Mouse (Mus musculus) MEL (cell line): ENCODE measurements around the gene Fam160a1.

ENCODE experiments used
- CHD2 ChIP-seq: IDR thresholded peaks from 2 replicates; pipeline ENCODE4 v1.6.1; 2011; ENCODE audit warnings: low read length, improper control_type of control experiment
- CTCF ChIP-seq, 3 experiments: IDR thresholded peaks in 2 of 3; conservative IDR thresholded peaks in 1 of 3; 2 replicates each; pipeline ENCODE4 v1.5.1; 2011 to 2012; ENCODE audit warnings: low read length in 3 of 3, low read depth in 2 of 3, mild to moderate bottlenecking in 2 of 3, improper control_type of control experiment in 1 of 3, inconsistent platforms in 1 of 3, mixed read lengths in 1 of 3, moderate library complexity in 1 of 3; ENCODE audit not compliant: control insufficient read depth in 1 of 3, insufficient read depth in 1 of 3, poor library complexity in 1 of 3, severe bottlenecking in 1 of 3
- MAZ ChIP-seq: IDR thresholded peaks from 2 replicates; pipeline ENCODE4 v1.6.1; 2012; ENCODE audit warnings: low read depth, mild to moderate bottlenecking, inconsistent platforms, low read length, improper control_type of control experiment
- NELFE ChIP-seq: IDR thresholded peaks from 2 replicates; pipeline ENCODE4 v1.6.1; 2011; ENCODE audit warnings: low read depth, low read length, improper control_type of control experiment
- POLR2A ChIP-seq, 2 experiments: IDR thresholded peaks; 2 replicates each; pipeline ENCODE4 v1.6.1; 2011 to 2012; ENCODE audit warnings: low read length in 2 of 2, mild to moderate bottlenecking in 2 of 2, control low read depth in 1 of 2, improper control_type of control experiment in 1 of 2, low read depth in 1 of 2, moderate library complexity in 1 of 2; ENCODE audit not compliant: control insufficient read depth in 1 of 2, insufficient read depth in 1 of 2, poor library complexity in 1 of 2
- POLR2AphosphoS2 ChIP-seq: IDR thresholded peaks from 2 replicates; pipeline ENCODE4 v1.6.1; 2011; ENCODE audit warnings: low read length, improper control_type of control experiment
- SMC3 ChIP-seq: IDR thresholded peaks from 2 replicates; pipeline ENCODE4 v1.6.1; 2011; ENCODE audit warnings: low read depth, low read length, improper control_type of control experiment
- UBTF ChIP-seq: IDR thresholded peaks from 2 replicates; pipeline ENCODE4 v1.6.1; 2012; ENCODE audit warnings: low read depth, mild to moderate bottlenecking, inconsistent platforms, low read length, improper control_type of control experiment, moderate library complexity, borderline replicate concordance; ENCODE audit not compliant: insufficient read depth
- ZC3H11A ChIP-seq: IDR thresholded peaks from 2 replicates; pipeline ENCODE4 v1.6.1; 2012; ENCODE audit warnings: low read depth, mild to moderate bottlenecking, inconsistent platforms, low read length, improper control_type of control experiment

DNA sequence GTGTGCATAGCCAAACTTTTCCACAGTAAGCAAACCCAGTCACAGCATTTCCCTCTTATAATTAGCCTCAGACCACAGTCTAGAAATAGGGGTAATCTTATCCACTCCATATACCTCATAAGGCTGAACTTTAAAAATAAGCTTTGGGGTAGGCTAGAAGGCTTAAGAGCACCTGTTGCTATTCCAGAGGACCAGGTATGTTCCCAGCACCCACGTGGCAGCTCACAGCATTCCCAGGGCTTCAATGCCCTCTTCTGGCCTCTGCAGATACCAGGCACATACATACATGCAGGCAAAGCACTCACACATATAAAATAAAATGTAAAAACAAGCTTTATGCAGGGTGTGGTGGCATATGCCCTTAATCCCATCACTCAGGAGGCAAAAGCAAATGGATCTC lies 16.5 kb upstream of the Fam160a1 start:
- TF ChIP-seq CTCF (IDR thresholded peaks at IDR 0.05 in 2 of 3, conservative IDR thresholded peaks at IDR 0.05 in 1 of 3; ENCODE audit: control insufficient read depth in 1 of 3, insufficient read depth in 1 of 3, low read depth in 2 of 3, low read length in 3 of 3, poor library complexity in 1 of 3, severe bottlenecking in 1 of 3), result no peak
- TF ChIP-seq NELFE, result no peak
- TF ChIP-seq CHD2, result no peak
- no peak for TF ChIP-seq ZC3H11A
- no peak for TF ChIP-seq MAZ
- TF ChIP-seq UBTF, result no peak
- TF ChIP-seq POLR2AphosphoS2, result no peak
- TF ChIP-seq SMC3, result no peak
- no peak for TF ChIP-seq POLR2A (IDR thresholded peaks at IDR 0.05; ENCODE audit: control insufficient read depth in 1 of 2, insufficient read depth in 1 of 2, low read depth in 1 of 2, low read length in 2 of 2, poor library complexity in 1 of 2)
